Mouse (Mus musculus) lung, adult 18-20 months (tissue): ENCODE results near the gene Sh3rf1.

Experiments used
- DNase-seq, 2 experiments: peaks; one replicate each; pipeline ENCODE4 v3.0.0; 2022; ENCODE audit warnings: mixed read lengths in 2 of 2

The Sh3rf1 gene

GRCm38 (mm10) chr8:61224380-61225092 lies 864 bp downstream of the Sh3rf1 start:
- DNase-seq, result peak; percentile 44 to 46

- DNase-seq, result no peak
These were observed 2.1 kb downstream of the Sh3rf1 start for GRCm38 (mm10) chr8:61225581-61226395.

GRCm38 (mm10) chr8:61226632-61227031 lies 3.0 kb downstream of the Sh3rf1 start:
- DNase-seq, result no peak

- no peak for DNase-seq
These were observed 5.0 kb downstream of the Sh3rf1 start for GRCm38 (mm10) chr8:61228678-61229077.

GRCm38 (mm10) chr8:61229511-61230195 lies 6.0 kb downstream of the Sh3rf1 start:
- no peak for DNase-seq

- DNase-seq, result no peak
These were observed 7.4 kb downstream of the Sh3rf1 start for GRCm38 (mm10) chr8:61230881-61231755.

GRCm38 (mm10) chr8:61235499-61235898 lies 11.8 kb downstream of the Sh3rf1 start:
- DNase-seq, result no peak

- no peak for DNase-seq
These were observed 13.0 kb downstream of the Sh3rf1 start for GRCm38 (mm10) chr8:61236506-61237268.

- no peak for DNase-seq
These were observed 15.9 kb downstream of the Sh3rf1 start for GRCm38 (mm10) chr8:61239576-61239975.

GRCm38 (mm10) chr8:61241229-61241628 lies 17.6 kb downstream of the Sh3rf1 start:
- DNase-seq, result no peak

GRCm38 (mm10) chr8:61242896-61243295 lies 19.2 kb downstream of the Sh3rf1 start:
- no peak for DNase-seq

- DNase-seq, result no peak
These were observed 19.8 kb downstream of the Sh3rf1 start for GRCm38 (mm10) chr8:61243491-61243890.

GRCm38 (mm10) chr8:61244157-61244556 lies 20.5 kb downstream of the Sh3rf1 start:
- DNase-seq, result no peak

- peak in 1 of 2 experiments; percentile 40 for DNase-seq
These were observed 23.8 kb downstream of the Sh3rf1 start for GRCm38 (mm10) chr8:61247270-61248025.

GRCm38 (mm10) chr8:61249511-61249910 lies 25.8 kb downstream of the Sh3rf1 start:
- no peak for DNase-seq

GRCm38 (mm10) chr8:61254196-61254595 lies 30.5 kb downstream of the Sh3rf1 start:
- no peak for DNase-seq

- DNase-seq, result no peak
These were observed 35.2 kb downstream of the Sh3rf1 start for GRCm38 (mm10) chr8:61258828-61259227.

GRCm38 (mm10) chr8:61259526-61259925 lies 35.9 kb downstream of the Sh3rf1 start:
- DNase-seq, result no peak

GRCm38 (mm10) chr8:61260530-61260929 lies 36.9 kb downstream of the Sh3rf1 start:
- DNase-seq, result no peak

- no peak for DNase-seq
These were observed 37.7 kb downstream of the Sh3rf1 start for GRCm38 (mm10) chr8:61261374-61261773.

- no peak for DNase-seq
These were observed 40.0 kb downstream of the Sh3rf1 start for GRCm38 (mm10) chr8:61263691-61264090.
